Mouse (Mus musculus) right cerebral cortex, postnatal 10 days (tissue): ENCODE measurements around the gene Upk1b.
"Not testable (repeated sequence)": the region's sequence is repeated elsewhere in the genome, so short reads cannot be mapped to it uniquely, and the experiment has no call there.

Experiments used
- DNase-seq, 2 experiments: peaks; one replicate each; pipeline ENCODE4 v3.0.0; 2021; ENCODE audit warnings: low spot score in 2 of 2

Upk1b gene

DNA sequence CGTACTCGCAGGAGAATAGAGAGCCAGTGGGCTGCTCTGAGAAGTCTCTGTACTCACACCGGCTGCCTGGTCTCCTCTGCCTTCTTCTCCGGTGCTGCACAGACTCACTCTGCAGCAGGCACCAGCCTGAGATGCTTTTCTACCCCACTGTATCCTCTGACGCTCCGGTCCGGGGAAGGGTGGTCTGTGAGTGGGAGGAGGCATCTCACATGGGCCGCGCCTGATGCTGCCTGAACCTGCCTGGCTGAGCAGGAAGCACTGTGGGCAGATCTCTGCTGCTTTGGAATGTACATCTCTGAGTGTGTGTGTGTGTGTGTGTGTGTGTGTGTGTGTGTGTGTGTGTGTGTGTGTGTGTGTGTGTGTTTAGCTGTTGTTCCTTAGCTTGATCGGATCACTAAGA is at the start of gene Upk1b:
Upk1b (minus strand) TSS at position 238 of the 400 bp plus-strand sequence.
- DNase-seq = no peak

- no peak for DNase-seq
Observed at GRCm38 (mm10) chr16:38828649-38829048, 28.5 kb upstream of the Upk1b start, which contains the start of gene 4930435E12Rik. Gene 4930435E12Rik, minus strand, starts transcription at chr16:38828749.

DNA sequence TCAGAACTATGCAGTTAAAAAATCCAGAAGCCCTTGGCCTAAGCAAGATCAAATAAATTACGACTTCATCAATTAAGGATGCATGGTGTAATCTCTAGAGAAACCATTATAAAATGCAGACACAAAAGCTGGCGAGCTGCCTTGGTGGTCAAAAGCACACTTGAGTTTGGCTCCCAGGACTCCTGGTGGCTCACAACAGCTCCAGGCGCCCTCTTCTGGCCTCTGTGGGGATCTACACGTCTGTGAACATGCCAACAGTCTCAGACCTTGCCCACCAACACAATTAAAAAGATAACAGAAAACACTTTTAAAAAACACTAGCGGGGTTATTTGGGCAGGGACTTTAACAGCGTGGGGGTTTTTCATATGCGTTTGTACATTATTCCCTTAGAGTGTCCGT is 12.4 kb upstream of the Upk1b start:
- peak; percentile 80 to 86 for DNase-seq

GRCm38 (mm10) chr16:38810196-38810595 is 10.1 kb upstream of the Upk1b start:
- no peak for DNase-seq

DNA sequence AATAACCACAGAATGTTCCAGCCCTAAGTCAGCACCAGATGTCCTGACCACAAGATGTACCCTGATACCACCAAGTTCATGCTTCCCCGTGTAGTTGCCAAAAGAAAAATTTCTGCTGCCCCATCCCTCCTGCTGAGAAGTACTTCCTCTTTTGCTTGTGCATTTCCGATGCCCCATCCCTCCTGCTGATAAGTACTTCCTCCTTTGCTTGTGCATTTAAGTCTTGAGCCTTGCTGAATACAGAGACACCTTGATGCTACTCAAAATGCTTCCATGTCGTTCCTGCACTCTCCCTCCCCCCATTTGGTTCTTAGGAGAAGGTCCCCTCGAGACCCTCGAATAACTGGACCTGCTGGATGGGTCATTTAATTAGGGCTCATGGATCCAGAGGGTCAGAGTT is 7.7 kb upstream of the Upk1b start:
- DNase-seq = not testable (repeated sequence)

DNA sequence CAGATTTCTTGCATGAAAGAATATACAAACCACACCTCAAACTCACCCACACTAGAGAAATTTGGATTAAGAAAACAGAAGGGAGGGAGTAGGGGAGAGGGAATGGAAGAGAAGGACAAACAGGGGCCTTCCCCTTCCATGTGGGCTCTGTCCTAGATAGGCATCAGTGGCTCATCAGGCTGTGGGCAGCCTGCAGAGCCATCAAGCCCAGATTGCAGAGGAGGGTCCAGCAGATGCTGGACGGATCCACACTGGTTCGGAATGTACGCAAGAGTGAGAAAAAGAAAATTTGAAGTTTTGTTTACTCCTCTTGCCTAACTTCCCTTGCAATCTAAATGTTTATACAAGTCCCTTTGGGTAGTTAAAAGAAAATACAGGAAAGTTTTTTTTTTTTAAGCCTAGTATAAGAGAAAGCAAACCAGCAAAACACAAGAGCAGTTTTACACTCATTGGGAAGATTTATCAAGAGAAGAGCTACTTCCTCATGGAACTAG is 1.1 kb downstream of the Upk1b start:
- DNase-seq = no peak

DNA sequence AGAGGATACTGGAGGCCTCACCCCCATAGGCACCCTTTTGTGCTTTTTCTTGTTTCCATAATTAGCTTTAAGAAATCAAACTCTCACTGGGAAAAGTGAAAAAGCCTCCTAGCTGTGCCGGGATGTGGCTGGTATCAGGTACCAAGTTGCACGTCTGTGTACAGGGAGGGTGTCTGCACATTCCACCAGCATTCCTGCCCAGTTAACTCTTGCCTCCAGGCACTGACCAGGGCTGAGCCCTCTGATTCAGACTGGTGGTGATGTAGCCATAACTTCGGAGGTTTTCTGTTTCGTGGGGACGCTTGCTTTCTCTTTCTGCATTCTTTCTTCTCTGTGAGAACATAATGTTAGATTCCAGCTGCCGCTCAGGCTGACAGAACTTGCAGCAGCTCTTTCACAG is 7.0 kb downstream of the Upk1b start:
- no peak for DNase-seq

DNA sequence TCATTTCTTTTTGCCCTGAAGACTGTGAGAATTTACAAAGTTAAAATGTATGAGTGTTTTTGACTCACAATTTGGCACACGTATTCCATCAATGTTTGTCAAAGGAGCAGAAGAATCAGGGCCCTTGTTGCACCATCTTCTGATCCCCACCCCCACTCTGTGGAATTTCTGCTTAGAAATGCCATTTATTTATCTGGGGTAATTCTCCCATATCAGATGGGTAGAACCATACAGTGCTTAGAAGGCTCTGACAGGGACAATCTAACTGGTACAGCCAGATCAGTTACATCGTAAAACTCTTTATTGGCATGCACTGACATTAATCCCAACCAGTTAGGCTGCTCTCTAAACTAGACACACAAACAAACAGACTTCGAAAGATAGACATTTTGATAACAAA is 10.2 kb downstream of the Upk1b start:
- no peak for DNase-seq

GRCm38 (mm10) chr16:38789016-38789415 is 11.1 kb downstream of the Upk1b start:
- no peak for DNase-seq

DNA sequence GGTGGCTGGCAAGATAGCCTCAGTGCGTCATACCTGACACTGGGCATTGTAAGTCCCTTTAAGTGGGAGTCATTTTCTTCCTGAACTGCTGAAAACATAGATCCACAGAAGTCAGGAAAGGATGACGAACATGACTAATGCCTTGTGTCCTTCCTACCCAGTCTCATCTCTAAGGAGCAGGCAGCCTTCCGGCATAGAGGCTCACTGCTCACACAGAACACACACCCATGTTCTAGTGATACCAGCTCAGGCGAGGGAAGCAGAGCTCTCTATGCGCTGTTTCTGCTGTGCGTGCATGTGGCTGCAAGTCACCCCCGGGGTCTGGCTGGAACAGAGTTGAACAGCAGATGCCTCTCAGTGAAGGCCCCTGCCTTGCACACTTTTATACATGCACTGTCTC is 14.8 kb downstream of the Upk1b start:
- no peak for DNase-seq

- no peak for DNase-seq
Observed at GRCm38 (mm10) chr16:38782524-38783067, 17.5 kb downstream of the Upk1b start.

- DNase-seq = no peak
Observed at GRCm38 (mm10) chr16:38781946-38782345, 18.2 kb downstream of the Upk1b start.

GRCm38 (mm10) chr16:38780960-38781572 is 19.1 kb downstream of the Upk1b start:
- DNase-seq = no peak

- no peak for DNase-seq
Observed at GRCm38 (mm10) chr16:38776342-38776741, 23.8 kb downstream of the Upk1b start.

- DNase-seq = no peak
Observed at GRCm38 (mm10) chr16:38774964-38775746, 25.0 kb downstream of the Upk1b start.

DNA sequence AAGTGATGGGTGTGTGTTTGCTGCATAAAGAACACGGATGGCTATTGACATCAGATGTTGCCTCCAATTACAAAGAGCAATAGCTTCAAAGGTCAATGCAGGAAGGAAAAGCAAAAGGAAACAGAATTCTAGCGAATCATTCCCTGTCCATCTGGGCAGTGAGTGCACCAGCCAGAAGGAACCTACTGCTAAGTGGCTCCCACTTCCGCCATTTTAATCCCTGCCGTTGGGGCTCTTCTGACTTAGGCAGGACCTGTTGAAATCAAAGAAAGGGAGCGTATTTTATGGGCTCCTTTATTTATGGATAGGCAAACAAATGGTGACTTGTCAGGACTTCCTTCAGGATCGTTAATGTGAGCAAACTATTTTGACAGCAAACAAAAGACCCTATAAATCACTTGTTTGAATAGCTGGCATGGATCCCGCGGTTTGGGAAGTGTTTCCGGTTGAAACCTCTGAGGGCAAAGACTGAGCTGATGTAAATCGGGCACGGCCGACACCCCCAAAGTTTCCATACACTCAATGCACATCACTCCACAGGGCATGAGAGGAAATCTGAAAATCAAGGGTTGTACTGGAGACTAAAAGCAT is 27.1 kb downstream of the Upk1b start:
- no peak for DNase-seq

DNA sequence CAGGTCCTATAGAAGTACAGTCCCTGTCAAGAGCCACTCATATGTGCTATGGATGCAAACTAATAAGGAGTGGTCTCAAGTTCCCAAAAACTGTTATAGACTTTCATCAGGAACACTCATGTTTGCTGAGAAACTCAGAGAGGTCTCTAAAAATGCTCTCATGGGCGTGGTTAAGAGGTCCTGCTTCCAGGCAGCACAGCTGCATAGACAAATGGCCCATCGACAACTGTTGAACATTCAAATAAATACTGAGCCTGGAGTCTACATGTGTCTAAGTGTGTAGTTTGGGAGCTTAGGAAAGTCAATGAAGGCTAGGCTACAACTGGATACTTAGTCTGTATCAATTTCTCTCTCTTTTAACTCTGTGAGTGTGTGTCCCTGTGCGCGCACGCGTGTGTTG is 29.0 kb downstream of the Upk1b start:
- DNase-seq = no peak

- no peak for DNase-seq
Observed at GRCm38 (mm10) chr16:38769529-38769928, 30.6 kb downstream of the Upk1b start.

GRCm38 (mm10) chr16:38768386-38768785 is 31.7 kb downstream of the Upk1b start:
- DNase-seq = no peak

DNA sequence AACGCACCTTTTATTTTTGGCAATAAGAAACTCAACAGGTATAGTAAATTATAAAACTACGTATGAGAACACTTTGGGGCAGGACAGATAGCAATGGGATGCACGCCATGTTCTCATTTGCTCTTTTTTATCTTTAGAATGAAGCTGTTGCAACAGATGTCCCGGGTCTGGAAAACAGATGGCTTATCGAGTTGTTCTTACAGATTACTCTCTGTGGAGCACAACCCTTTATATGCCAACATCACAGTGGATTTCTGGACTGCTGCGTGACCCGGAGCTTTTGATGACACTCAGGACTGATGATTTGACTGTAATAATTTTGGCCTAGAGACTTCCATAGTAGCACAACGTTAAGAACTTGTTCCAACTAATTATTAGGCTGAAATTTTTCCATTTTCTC is 32.4 kb downstream of the Upk1b start:
- DNase-seq = peak; percentile 61 to 67

DNA sequence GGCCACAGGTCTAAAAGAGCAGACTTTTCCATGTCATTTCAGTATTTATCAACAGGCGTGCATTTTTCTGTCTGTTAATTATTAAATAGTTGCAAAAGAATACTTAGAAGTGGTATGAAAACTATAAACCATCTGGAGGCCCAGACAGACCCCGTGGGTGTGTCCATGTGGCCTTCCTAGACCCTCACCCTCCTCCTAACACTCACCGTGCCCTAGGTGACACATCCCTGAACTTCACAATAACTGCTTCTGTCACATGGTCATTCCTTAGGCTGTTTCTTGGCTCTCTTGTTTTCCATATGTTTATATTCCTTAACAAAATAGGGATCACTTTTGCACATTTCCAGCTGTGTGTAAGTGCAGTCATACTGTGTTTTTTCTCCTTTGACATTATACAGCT is 33.5 kb downstream of the Upk1b start:
- DNase-seq = no peak

DNA sequence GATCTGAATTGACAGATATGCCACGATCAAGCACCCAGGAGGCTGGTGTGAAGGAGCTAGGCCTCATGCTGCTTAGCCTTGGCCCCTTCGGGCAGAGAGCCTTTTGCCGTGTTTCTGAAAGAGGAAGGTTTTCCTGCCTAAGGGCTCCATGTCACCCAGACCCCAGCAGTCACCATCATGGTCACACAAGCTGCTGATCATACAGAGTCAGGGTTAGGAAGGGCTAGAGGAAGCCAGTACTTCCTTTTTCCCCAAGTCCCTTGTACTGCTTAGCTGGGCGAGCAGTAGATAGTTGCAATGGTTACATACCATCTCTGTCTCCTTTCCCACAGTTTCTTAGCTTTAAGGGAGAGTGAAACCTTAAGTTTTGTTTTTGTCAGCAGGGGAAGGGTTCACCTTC is 36.6 kb downstream of the Upk1b start:
- DNase-seq = no peak

DNA sequence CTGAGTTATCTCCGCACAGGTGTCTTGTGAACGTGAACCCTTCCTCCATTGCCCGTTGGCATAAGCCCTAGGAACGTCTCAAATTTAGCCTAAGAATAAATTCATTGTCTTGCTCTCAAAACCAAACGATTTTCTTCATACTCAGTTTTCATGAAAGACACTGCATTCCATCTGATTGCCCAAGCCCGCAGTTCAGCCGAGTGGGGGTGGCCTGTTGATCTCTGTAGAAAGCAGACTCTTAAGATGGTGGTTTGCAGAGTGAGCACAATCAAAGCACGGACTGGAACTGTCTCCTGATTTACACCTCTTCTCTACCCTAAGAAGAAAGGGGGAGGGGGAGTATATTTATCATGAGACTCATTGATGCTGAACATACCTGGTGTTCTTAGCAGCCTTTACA is 37.7 kb downstream of the Upk1b start:
- no peak for DNase-seq
